Mouse (Mus musculus): Measurements from ENCODE around the gene Serpina3n. TPM values are rescaled to one million over a fixed set of nuclear protein-coding genes. Genes with fewer than 3 reads are reported as not detected.
"Not testable (repeated sequence)": the region's sequence is repeated elsewhere in the genome, so short reads cannot be mapped to it uniquely, and the experiment has no call there.

Gene Serpina3n
- polyA plus RNA-seq, 1 experiment = 32.2 TPM

DNA sequence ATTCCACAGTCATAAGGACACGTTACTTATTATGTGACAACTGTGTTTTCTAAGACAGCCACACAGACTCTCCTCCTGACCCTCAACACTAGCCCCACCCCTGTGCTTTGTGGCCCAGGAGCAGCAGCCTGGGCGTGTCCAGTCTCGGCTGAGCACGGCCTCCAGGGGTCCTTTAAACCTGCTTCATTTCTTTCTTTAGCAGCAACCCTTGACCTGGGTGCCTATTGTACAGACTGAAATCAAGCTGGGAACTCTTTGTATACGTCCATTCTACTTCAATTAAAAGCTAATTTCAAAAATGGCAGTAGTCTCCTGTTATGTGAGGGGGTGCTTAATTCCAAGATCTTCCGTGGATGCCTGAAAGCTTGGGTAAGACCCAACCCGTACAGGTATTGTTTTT lies 26.7 kb downstream of the Serpina3n start:
- Histone ChIP-seq H3K27me3 (ENCODE audit: control insufficient read depth, insufficient read depth, low read length) (no peaks in the 10 kb centered on the region), H3K36me3 (ENCODE audit: control insufficient read depth, insufficient read depth, low read length) (no peaks in the 10 kb centered on the region)
- 75% methylated on average over 7 of the region's 7 CpGs for WGBS

DNA sequence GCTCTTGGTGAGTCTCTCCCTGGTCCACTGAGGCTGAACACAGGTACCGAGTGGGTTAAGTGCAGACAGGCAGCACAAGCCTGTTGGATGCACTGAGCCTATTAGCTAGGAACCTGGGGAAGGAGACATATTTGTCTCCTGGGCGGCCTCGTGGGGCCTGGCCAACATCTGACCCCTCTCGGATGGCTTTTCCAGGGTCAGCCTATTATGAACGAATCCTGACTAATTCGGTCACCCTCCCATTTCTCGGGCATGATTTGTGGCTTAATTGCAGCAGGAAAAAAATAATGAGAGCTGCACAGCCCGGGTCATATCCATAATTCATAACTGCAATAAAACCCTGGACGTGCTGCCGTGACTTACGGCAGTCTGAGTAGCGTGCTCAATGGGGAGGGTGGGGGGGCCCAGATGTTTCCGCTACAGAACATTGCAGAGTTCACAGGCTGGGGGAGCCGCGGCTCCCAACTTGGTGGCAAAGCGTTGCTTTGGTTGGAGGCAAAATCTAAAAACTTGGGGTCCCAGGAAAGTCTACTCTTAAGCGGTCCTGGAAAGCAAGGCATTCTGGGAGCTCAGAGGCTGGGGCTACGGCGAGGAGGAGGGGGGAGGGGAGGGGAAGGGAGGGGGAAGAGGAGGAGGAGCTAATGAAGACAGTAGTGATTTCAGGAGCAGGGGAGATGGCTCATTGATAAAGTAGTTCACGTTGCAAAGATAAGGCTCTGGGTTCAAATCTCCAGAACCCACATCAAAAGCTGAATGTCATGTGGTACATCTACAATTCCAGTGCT lies 27.6 kb downstream of the Serpina3n start:
- H3K4me3 ChIP-seq (ENCODE audit: control insufficient read depth, insufficient read depth, low read length) = no peak overlapping the region
- WGBS = 90% methylated on average over 20 of the region's 20 CpGs
- no peaks in the 10 kb centered on the region for H3K27me3 ChIP-seq (ENCODE audit: control insufficient read depth, insufficient read depth, low read length)
- no peak overlapping the region for H3K27ac ChIP-seq (ENCODE audit: control insufficient read depth, insufficient read depth, low read length)
- no peak for DNase-seq
- H3K4me1 ChIP-seq (replicated peaks; ENCODE audit: control insufficient read depth, insufficient read depth, low read length) = no peaks in the 10 kb centered on the region
- TF ChIP-seq CTCF (IDR thresholded peaks at IDR 0.05; ENCODE audit: borderline replicate concordance, control insufficient read depth, extremely low read depth, insufficient read depth, low read length, poor library complexity) = no peak
- no peak for TF ChIP-seq POLR2A (IDR thresholded peaks at IDR 0.05; ENCODE audit: control insufficient read depth, extremely low read depth, insufficient read depth, low read length, poor library complexity)
- H3K36me3 ChIP-seq (ENCODE audit: control insufficient read depth, insufficient read depth, low read length) = no peaks in the 10 kb centered on the region

More for the DNA sequence above, 26.7 kb downstream of the Serpina3n start:
- Histone ChIP-seq H3K4me1 (replicated peaks; ENCODE audit: control insufficient read depth, insufficient read depth, low read length) (no peaks in the 10 kb centered on the region), H3K27ac (ENCODE audit: control insufficient read depth, insufficient read depth, low read length) (no peak overlapping the region), H3K4me3 (ENCODE audit: control insufficient read depth, insufficient read depth, low read length) (no peak overlapping the region)
- DNase-seq = no peak
- TF ChIP-seq CTCF (IDR thresholded peaks at IDR 0.05; ENCODE audit: borderline replicate concordance, control insufficient read depth, extremely low read depth, insufficient read depth, low read length, poor library complexity) (no peak), POLR2A (IDR thresholded peaks at IDR 0.05; ENCODE audit: control insufficient read depth, extremely low read depth, insufficient read depth, low read length, poor library complexity) (no peak)

DNA sequence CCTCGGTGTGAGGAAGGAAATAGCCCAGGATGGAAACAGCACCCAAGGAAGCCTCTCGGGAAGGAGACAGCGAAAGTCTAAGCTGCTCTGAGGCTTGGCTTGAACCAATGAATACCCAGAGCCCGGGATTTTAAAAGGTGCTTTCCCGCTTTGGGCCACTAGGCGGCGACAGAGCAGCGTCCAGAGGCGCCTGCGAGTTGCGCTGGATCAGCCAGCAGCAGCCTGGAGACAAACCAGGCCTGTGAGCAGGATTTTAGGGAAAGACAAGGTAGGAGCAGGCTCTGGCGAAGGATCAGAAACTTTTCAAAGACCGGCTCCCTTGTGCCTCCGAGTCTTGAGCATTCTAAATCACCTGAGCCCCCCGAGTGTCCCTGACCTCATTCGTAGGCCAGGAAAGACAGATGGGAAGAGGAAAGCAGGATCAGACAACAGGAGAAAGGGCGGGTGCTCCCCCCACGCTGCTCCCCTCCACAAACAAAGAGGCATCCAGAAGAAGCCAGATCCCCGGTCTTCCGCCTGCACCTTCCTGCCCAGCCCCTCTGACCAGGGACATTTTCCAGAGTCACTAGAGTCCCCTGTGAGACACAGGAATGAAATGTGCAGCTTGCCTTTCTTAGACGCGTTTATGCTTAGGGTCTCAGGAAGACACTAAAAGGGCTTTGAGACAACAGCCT lies 33.7 kb downstream of the Serpina3n start:
- DNase-seq = peak; percentile 66
- 23% methylated on average over 22 of the region's 22 CpGs for WGBS

DNA sequence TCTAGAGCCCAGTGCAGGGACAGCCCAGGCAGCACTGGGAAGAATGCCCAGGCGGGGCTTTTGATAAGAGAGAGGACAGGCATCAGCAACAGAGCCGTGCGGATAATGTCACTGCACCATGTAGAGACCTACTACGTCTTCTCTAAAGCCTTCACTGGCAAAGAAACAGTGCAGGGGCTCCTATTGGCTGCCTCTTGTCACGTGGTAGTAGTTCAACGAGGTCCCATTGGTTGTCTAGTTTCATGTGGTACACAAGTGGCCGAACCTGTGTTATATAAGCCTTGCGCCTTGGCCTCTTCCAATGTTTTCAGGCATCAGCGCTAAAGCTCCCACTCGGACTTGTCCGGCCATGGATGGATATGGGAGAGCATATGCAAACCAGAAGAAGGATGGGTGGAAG lies 37.2 kb downstream of the Serpina3n start:
- no peak overlapping the region for H3K27ac ChIP-seq (ENCODE audit: control insufficient read depth, insufficient read depth, low read length)
- no peak for DNase-seq
- no peak overlapping the region for H3K4me3 ChIP-seq (ENCODE audit: control insufficient read depth, insufficient read depth, low read length)
- H3K27me3 ChIP-seq (ENCODE audit: control insufficient read depth, insufficient read depth, low read length) = no peaks in the 10 kb centered on the region
- H3K4me1 ChIP-seq (replicated peaks; ENCODE audit: control insufficient read depth, insufficient read depth, low read length) = no peaks in the 10 kb centered on the region
- 92% methylated on average over 11 of the region's 11 CpGs for WGBS
- no peaks in the 10 kb centered on the region for H3K36me3 ChIP-seq (ENCODE audit: control insufficient read depth, insufficient read depth, low read length)
- TF ChIP-seq POLR2A (IDR thresholded peaks at IDR 0.05; ENCODE audit: control insufficient read depth, extremely low read depth, insufficient read depth, low read length, poor library complexity) (no peak), CTCF (IDR thresholded peaks at IDR 0.05; ENCODE audit: borderline replicate concordance, control insufficient read depth, extremely low read depth, insufficient read depth, low read length, poor library complexity) (no peak)

More for the DNA sequence above, 33.7 kb downstream of the Serpina3n start:
- TF ChIP-seq POLR2A (IDR thresholded peaks at IDR 0.05; ENCODE audit: control insufficient read depth, extremely low read depth, insufficient read depth, low read length, poor library complexity) (no peak), CTCF (IDR thresholded peaks at IDR 0.05; ENCODE audit: borderline replicate concordance, control insufficient read depth, extremely low read depth, insufficient read depth, low read length, poor library complexity) (peak; percentile 88)
- no peak overlapping the region; the same call in 1 of the 2 replicates for H3K27ac ChIP-seq (ENCODE audit: control insufficient read depth, insufficient read depth, low read length)
- H3K4me3 ChIP-seq (ENCODE audit: control insufficient read depth, insufficient read depth, low read length) = no peak overlapping the region
- no peaks in the 10 kb centered on the region for H3K27me3 ChIP-seq (ENCODE audit: control insufficient read depth, insufficient read depth, low read length)
- H3K4me1 ChIP-seq (replicated peaks; ENCODE audit: control insufficient read depth, insufficient read depth, low read length) = no peaks in the 10 kb centered on the region
- H3K36me3 ChIP-seq (ENCODE audit: control insufficient read depth, insufficient read depth, low read length) = no peaks in the 10 kb centered on the region

DNA sequence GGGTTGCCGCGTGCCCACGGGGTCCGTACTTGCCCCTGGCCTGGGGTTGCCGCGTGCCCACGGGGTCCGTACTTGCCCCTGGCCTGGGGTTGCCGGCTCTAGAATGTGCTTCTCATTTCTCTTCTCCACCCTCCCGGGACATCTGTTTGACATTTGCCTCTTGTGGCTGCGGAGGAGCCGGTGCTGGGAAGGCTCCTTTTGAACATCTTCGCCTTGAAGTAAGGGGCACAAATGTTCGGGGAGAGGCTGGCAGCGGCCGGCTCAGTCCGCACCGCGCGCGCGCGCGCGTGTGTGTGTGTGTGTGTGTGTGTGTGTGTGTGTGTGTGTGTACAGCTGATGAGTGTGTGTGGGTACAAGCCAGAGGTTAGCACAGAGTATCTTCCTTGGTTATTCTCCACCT lies 40.5 kb downstream of the Serpina3n start:
- WGBS = 89% methylated on average over 25 of the region's 25 CpGs
- not testable (repeated sequence) for DNase-seq; H3K27me3 ChIP-seq (ENCODE audit: control insufficient read depth, insufficient read depth, low read length); H3K4me3 ChIP-seq (ENCODE audit: control insufficient read depth, insufficient read depth, low read length); H3K27ac ChIP-seq (ENCODE audit: control insufficient read depth, insufficient read depth, low read length); H3K36me3 ChIP-seq (ENCODE audit: control insufficient read depth, insufficient read depth, low read length); H3K4me1 ChIP-seq (replicated peaks; ENCODE audit: control insufficient read depth, insufficient read depth, low read length)

DNA sequence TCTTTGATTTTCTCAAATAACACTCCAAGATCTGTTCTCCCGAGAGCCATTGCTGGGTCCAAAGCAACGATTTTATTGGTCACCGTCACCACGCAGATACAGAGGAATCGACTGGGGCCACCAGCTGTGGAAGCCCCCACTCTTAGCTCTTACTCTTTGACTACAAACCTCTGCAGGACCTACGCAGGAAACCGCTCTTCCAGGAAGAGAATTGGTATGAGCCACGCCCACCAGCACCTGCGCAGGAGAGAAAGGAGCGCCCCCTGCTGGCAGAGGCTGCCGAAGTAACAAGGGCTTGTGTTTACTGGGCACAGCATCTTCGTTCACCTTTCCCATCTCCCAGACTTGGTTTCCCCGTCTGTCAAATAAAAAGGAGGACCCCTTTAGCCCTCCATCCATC lies 41.6 kb downstream of the Serpina3n start:
- Histone ChIP-seq H3K27me3 (ENCODE audit: control insufficient read depth, insufficient read depth, low read length) (no peaks in the 10 kb centered on the region), H3K27ac (ENCODE audit: control insufficient read depth, insufficient read depth, low read length) (no peak overlapping the region), H3K4me3 (ENCODE audit: control insufficient read depth, insufficient read depth, low read length) (no peak overlapping the region), H3K4me1 (replicated peaks; ENCODE audit: control insufficient read depth, insufficient read depth, low read length) (no peaks in the 10 kb centered on the region), H3K36me3 (ENCODE audit: control insufficient read depth, insufficient read depth, low read length) (no peaks in the 10 kb centered on the region)
- DNase-seq = peak; percentile 70
- TF ChIP-seq CTCF (IDR thresholded peaks at IDR 0.05; ENCODE audit: borderline replicate concordance, control insufficient read depth, extremely low read depth, insufficient read depth, low read length, poor library complexity) (peak; percentile 78), POLR2A (IDR thresholded peaks at IDR 0.05; ENCODE audit: control insufficient read depth, extremely low read depth, insufficient read depth, low read length, poor library complexity) (no peak)
- WGBS = 35% methylated on average over 13 of the region's 13 CpGs

Data from thymus, adult 2 months (tissue).